Mouse (Mus musculus) myocyte (in vitro differentiated cells): ENCODE data around the gene Zbtb22.
"Not testable (repeated sequence)": the region's sequence is repeated elsewhere in the genome, so short reads cannot be mapped to it uniquely, and the experiment has no call there.

Experiments used
- CEBPB ChIP-seq: IDR thresholded peaks from 2 replicates; pipeline ENCODE4 v1.6.1; 2011; ENCODE audit warnings: mild to moderate bottlenecking, moderate library complexity; ENCODE audit not compliant: poor library complexity, insufficient read depth, severe bottlenecking
- E2F4 ChIP-seq: IDR thresholded peaks from one replicate; pipeline ENCODE4 v1.6.1; 2011; ENCODE audit warnings: mild to moderate bottlenecking, control low read depth, moderate library complexity; ENCODE audit not compliant: insufficient read depth
- MAX ChIP-seq: IDR thresholded peaks from one replicate; pipeline ENCODE4 v1.6.1; 2011; ENCODE audit warnings: low read depth, mild to moderate bottlenecking, control low read depth
- MYOD1 ChIP-seq, 3 experiments: IDR thresholded peaks; one replicate each; pipeline ENCODE4 v1.6.1; 2011; ENCODE audit warnings: control low read depth in 2 of 3, low read depth in 2 of 3, mild to moderate bottlenecking in 2 of 3, moderate library complexity in 1 of 3; ENCODE audit not compliant: insufficient read length in 2 of 3, control insufficient read depth in 1 of 3
- MYOG ChIP-seq, 3 experiments: IDR thresholded peaks; one replicate each; pipeline ENCODE4 v1.6.1; 2011; ENCODE audit warnings: control low read depth in 2 of 3, low read depth in 2 of 3, mild to moderate bottlenecking in 2 of 3; ENCODE audit not compliant: insufficient read length in 2 of 3, control insufficient read depth in 1 of 3, insufficient read depth in 1 of 3
- POLR2A ChIP-seq: IDR thresholded peaks from one replicate; pipeline ENCODE4 v1.6.1; 2011; ENCODE audit warnings: low read depth, mild to moderate bottlenecking, control low read depth, moderate library complexity; ENCODE audit not compliant: insufficient read length
- POLR2AphosphoS2 ChIP-seq: IDR thresholded peaks from one replicate; pipeline ENCODE4 v1.6.1; 2011; ENCODE audit warnings: low read depth, control low read depth; ENCODE audit not compliant: insufficient read length
- REST ChIP-seq: IDR thresholded peaks from one replicate; pipeline ENCODE4 v1.6.1; 2011; ENCODE audit warnings: mild to moderate bottlenecking, control low read depth, moderate library complexity; ENCODE audit not compliant: insufficient read depth, insufficient read length
- SRF ChIP-seq: IDR thresholded peaks from one replicate; pipeline ENCODE4 v1.6.1; 2011; ENCODE audit warnings: low read depth; ENCODE audit not compliant: control insufficient read depth, insufficient read length
- TCF12 ChIP-seq: IDR thresholded peaks from one replicate; pipeline ENCODE4 v1.6.1; 2011; ENCODE audit warnings: mild to moderate bottlenecking, control low read depth; ENCODE audit not compliant: poor library complexity, insufficient read depth, severe bottlenecking
- TCF3 ChIP-seq: IDR thresholded peaks from one replicate; pipeline ENCODE4 v1.6.1; 2011; ENCODE audit warnings: low read depth, control low read depth; ENCODE audit not compliant: insufficient read length
- USF1 ChIP-seq: IDR thresholded peaks from one replicate; pipeline ENCODE4 v1.6.1; 2011; ENCODE audit warnings: low read depth, mild to moderate bottlenecking, control low read depth, moderate library complexity

- not testable (repeated sequence) for TF ChIP-seq USF1; TCF12; REST; MYOD1 (IDR thresholded peaks at IDR 0.05; ENCODE audit: control insufficient read depth in 1 of 3, insufficient read length in 2 of 3, low read depth in 2 of 3); E2F4; MAX; POLR2AphosphoS2; POLR2A; MYOG (IDR thresholded peaks at IDR 0.05; ENCODE audit: control insufficient read depth in 1 of 3, insufficient read depth in 1 of 3, insufficient read length in 2 of 3, low read depth in 2 of 3); CEBPB; TCF3; SRF
Observed at GRCm38 (mm10) chr17:33875797-33876196, 39.9 kb upstream of the Zbtb22 start.
